Mouse (Mus musculus): Measurements from ENCODE around the gene Card19. TPM values are rescaled to one million over a fixed set of nuclear protein-coding genes. Genes with fewer than 3 reads are reported as not detected.

Card19 gene
- polyA plus RNA-seq, 1 experiment from 2014 or later = 23.3 TPM

- Histone ChIP-seq H3K4me1 (peaks cover 11% of the 10 kb centered on the region; the same call in 1 of the 2 replicates), H3K27ac (replicated peaks) (no peak overlapping the region), H3K4me3 (no peak overlapping the region), H3K36me3 (no peaks in the 10 kb centered on the region), H3K27me3 (ENCODE audit: low read depth, poor library complexity, severe bottlenecking) (no peaks in the 10 kb centered on the region), H3K9me3 (replicated peaks) (no peaks in the 10 kb centered on the region)
- WGBS = 90% methylated on average over 7 of the region's 7 CpGs
- no peak for DNase-seq (ENCODE audit: low spot score)
Measured at GRCm38 (mm10) chr13:49202556-49202955, 13.3 kb downstream of the Card19 start.

GRCm38 (mm10) chr13:49200688-49201087 is 15.1 kb downstream of the Card19 start:
- 0 out of 2 replicates have a peak, but pooled peaks cover 4% of the 10 kb centered on the region for H3K36me3 ChIP-seq
- WGBS = 92% methylated on average over 13 of the region's 13 CpGs

GRCm38 (mm10) chr13:49199891-49200290 is 15.9 kb downstream of the Card19 start:
- H3K27me3 ChIP-seq (ENCODE audit: low read depth, poor library complexity, severe bottlenecking) = no peaks in the 10 kb centered on the region
- no peak overlapping the region for H3K4me3 ChIP-seq
- H3K27ac ChIP-seq (replicated peaks) = no peak overlapping the region
- no peaks in the 10 kb centered on the region for H3K9me3 ChIP-seq (replicated peaks)
- H3K4me1 ChIP-seq = peaks cover 6% of the 10 kb centered on the region; the same call in 1 of the 2 replicates
- WGBS = 94% methylated on average over 7 of the region's 7 CpGs
- no peak for DNase-seq (ENCODE audit: low spot score)
- H3K36me3 ChIP-seq = 0 out of 2 replicates have a peak, but pooled peaks cover 4% of the 10 kb centered on the region

More at GRCm38 (mm10) chr13:49200688-49201087, 15.1 kb downstream of the Card19 start:
- no peak overlapping the region for H3K27ac ChIP-seq (replicated peaks)
- no peak overlapping the region for H3K4me3 ChIP-seq
- no peaks in the 10 kb centered on the region for H3K9me3 ChIP-seq (replicated peaks)
- no peaks in the 10 kb centered on the region for H3K27me3 ChIP-seq (ENCODE audit: low read depth, poor library complexity, severe bottlenecking)
- no peak for DNase-seq (ENCODE audit: low spot score)
- H3K4me1 ChIP-seq = peaks cover 11% of the 10 kb centered on the region; the same call in 1 of the 2 replicates

- no peak for DNase-seq (ENCODE audit: low spot score)
- Histone ChIP-seq H3K4me3 (no peak overlapping the region), H3K4me1 (peaks cover 6% of the 10 kb centered on the region; the same call in 1 of the 2 replicates), H3K36me3 (0 out of 2 replicates have a peak, but pooled peaks cover 4% of the 10 kb centered on the region), H3K9me3 (replicated peaks) (no peaks in the 10 kb centered on the region), H3K27ac (replicated peaks) (no peak overlapping the region), H3K27me3 (ENCODE audit: low read depth, poor library complexity, severe bottlenecking) (no peaks in the 10 kb centered on the region)
- WGBS = 91% methylated on average over 9 of the region's 9 CpGs
Measured at GRCm38 (mm10) chr13:49198734-49199133, 17.1 kb downstream of the Card19 start.

GRCm38 (mm10) chr13:49196766-49197165 is 19.1 kb downstream of the Card19 start:
- WGBS = 86% methylated on average over 6 of the region's 6 CpGs
- Histone ChIP-seq H3K36me3 (0 out of 2 replicates have a peak, but pooled peaks cover 4% of the 10 kb centered on the region), H3K4me3 (no peak overlapping the region), H3K27me3 (ENCODE audit: low read depth, poor library complexity, severe bottlenecking) (no peaks in the 10 kb centered on the region), H3K4me1 (peaks cover 13% of the 10 kb centered on the region), H3K27ac (replicated peaks) (no peak overlapping the region), H3K9me3 (replicated peaks) (no peaks in the 10 kb centered on the region)
- DNase-seq (ENCODE audit: low spot score) = peak; percentile 10

GRCm38 (mm10) chr13:49196211-49196610 is 19.6 kb downstream of the Card19 start:
- Histone ChIP-seq H3K36me3 (0 out of 2 replicates have a peak, but pooled peaks cover 4% of the 10 kb centered on the region), H3K4me1 (peaks cover 16% of the 10 kb centered on the region), H3K27ac (replicated peaks) (no peak overlapping the region), H3K27me3 (ENCODE audit: low read depth, poor library complexity, severe bottlenecking) (no peaks in the 10 kb centered on the region), H3K4me3 (no peak overlapping the region), H3K9me3 (replicated peaks) (no peaks in the 10 kb centered on the region)
- WGBS = 83% methylated on average over 5 of the region's 5 CpGs
- DNase-seq (ENCODE audit: low spot score) = no peak

- H3K9me3 ChIP-seq (replicated peaks) = no peaks in the 10 kb centered on the region
- no peak overlapping the region for H3K4me3 ChIP-seq
- H3K27ac ChIP-seq (replicated peaks) = no peak overlapping the region
- DNase-seq (ENCODE audit: low spot score) = no peak
- peaks cover 17% of the 10 kb centered on the region for H3K4me1 ChIP-seq
- WGBS = 92% methylated on average over 7 of the region's 7 CpGs
- H3K36me3 ChIP-seq = 0 out of 2 replicates have a peak, but pooled peaks cover 4% of the 10 kb centered on the region
- no peaks in the 10 kb centered on the region for H3K27me3 ChIP-seq (ENCODE audit: low read depth, poor library complexity, severe bottlenecking)
Measured at GRCm38 (mm10) chr13:49195651-49196050, 20.2 kb downstream of the Card19 start.

GRCm38 (mm10) chr13:49194811-49195210 is 21.0 kb downstream of the Card19 start:
- Histone ChIP-seq H3K27me3 (ENCODE audit: low read depth, poor library complexity, severe bottlenecking) (peaks cover 7% of the 10 kb centered on the region; the same call in 1 of the 2 replicates), H3K9me3 (replicated peaks) (no peaks in the 10 kb centered on the region), H3K27ac (replicated peaks) (no peak overlapping the region), H3K4me3 (no peak overlapping the region), H3K4me1 (peaks cover 17% of the 10 kb centered on the region), H3K36me3 (0 out of 2 replicates have a peak, but pooled peaks cover 4% of the 10 kb centered on the region)
- no peak for DNase-seq (ENCODE audit: low spot score)
- 94% methylated on average over 13 of the region's 13 CpGs for WGBS

GRCm38 (mm10) chr13:49193650-49194049 is 22.2 kb downstream of the Card19 start:
- Histone ChIP-seq H3K4me3 (no peak overlapping the region), H3K27ac (replicated peaks) (no peak overlapping the region), H3K4me1 (peaks cover 22% of the 10 kb centered on the region), H3K27me3 (ENCODE audit: low read depth, poor library complexity, severe bottlenecking) (peaks cover 19% of the 10 kb centered on the region), H3K36me3 (0 out of 2 replicates have a peak, but pooled peaks cover 4% of the 10 kb centered on the region), H3K9me3 (replicated peaks) (no peaks in the 10 kb centered on the region)
- no peak for DNase-seq (ENCODE audit: low spot score)
- WGBS = 94% methylated on average over 17 of the region's 17 CpGs

- H3K4me3 ChIP-seq = no peak overlapping the region
- H3K9me3 ChIP-seq (replicated peaks) = no peaks in the 10 kb centered on the region
- peaks cover 35% of the 10 kb centered on the region for H3K4me1 ChIP-seq
- no peak overlapping the region for H3K27ac ChIP-seq (replicated peaks)
- 0 out of 2 replicates have a peak, but pooled peaks cover 4% of the 10 kb centered on the region for H3K36me3 ChIP-seq
- H3K27me3 ChIP-seq (ENCODE audit: low read depth, poor library complexity, severe bottlenecking) = peaks cover 26% of the 10 kb centered on the region
- 86% methylated on average over 16 of the region's 16 CpGs for WGBS
- no peak for DNase-seq (ENCODE audit: low spot score)
Measured at GRCm38 (mm10) chr13:49192156-49192855, 23.5 kb downstream of the Card19 start.

GRCm38 (mm10) chr13:49191673-49192035 is 24.2 kb downstream of the Card19 start:
- 0 out of 2 replicates have a peak overlapping the region, but pooled peaks have one; percentile 10 for H3K27ac ChIP-seq (replicated peaks)
- H3K4me3 ChIP-seq = no peak overlapping the region
- H3K27me3 ChIP-seq (ENCODE audit: low read depth, poor library complexity, severe bottlenecking) = peaks cover 29% of the 10 kb centered on the region
- 0 out of 2 replicates have a peak, but pooled peaks cover 4% of the 10 kb centered on the region for H3K36me3 ChIP-seq
- H3K9me3 ChIP-seq (replicated peaks) = no peaks in the 10 kb centered on the region
- DNase-seq (ENCODE audit: low spot score) = no peak
- 67% methylated on average over 5 of the region's 5 CpGs for WGBS
- peaks cover 41% of the 10 kb centered on the region for H3K4me1 ChIP-seq

- Histone ChIP-seq H3K9me3 (replicated peaks) (no peaks in the 10 kb centered on the region), H3K4me1 (peaks cover 44% of the 10 kb centered on the region), H3K36me3 (0 out of 2 replicates have a peak, but pooled peaks cover 4% of the 10 kb centered on the region), H3K4me3 (no peak overlapping the region), H3K27me3 (ENCODE audit: low read depth, poor library complexity, severe bottlenecking) (peaks cover 34% of the 10 kb centered on the region), H3K27ac (replicated peaks) (peak overlapping the region; percentile 10)
- 87% methylated on average over 7 of the region's 7 CpGs for WGBS
- DNase-seq (ENCODE audit: low spot score) = no peak
Measured at GRCm38 (mm10) chr13:49190876-49191672, 24.8 kb downstream of the Card19 start.
